Mouse (Mus musculus) c-Kit-positive CD71-positive TER-119-positive erythroid progenitor cells, embryonic 14.5 days (primary cell): ENCODE data around the gene Lix1l.
"Not testable (repeated sequence)": the region's sequence is repeated elsewhere in the genome, so short reads cannot be mapped to it uniquely, and the experiment has no call there.

Experiments used
- DNase-seq: peaks from one replicate; pipeline ENCODE4 v3.0.0-alpha.2; 2013; ENCODE audit warnings: low spot score

Gene Lix1l

GRCm38 (mm10) chr3:96583386-96583785 is 17.6 kb upstream of the Lix1l start:
- no peak for DNase-seq

- DNase-seq, result no peak
Measured at GRCm38 (mm10) chr3:96590657-96591056, 10.3 kb upstream of the Lix1l start.

GRCm38 (mm10) chr3:96593374-96593773 is 7.6 kb upstream of the Lix1l start:
- DNase-seq, result peak; percentile 25

- peak; percentile 93 for DNase-seq
Measured at GRCm38 (mm10) chr3:96593790-96594560, 7.0 kb upstream of the Lix1l start, which contains the start of gene Polr3gl. TSS of gene Polr3gl (minus strand) at chr3:96594181.

- DNase-seq, result no peak
Measured at GRCm38 (mm10) chr3:96594851-96595250, 6.1 kb upstream of the Lix1l start.

- no peak for DNase-seq
Measured at GRCm38 (mm10) chr3:96595661-96596060, 5.3 kb upstream of the Lix1l start.

- no peak for DNase-seq
Measured at GRCm38 (mm10) chr3:96596228-96596707, 4.7 kb upstream of the Lix1l start, which contains the start of gene Ankrd34a. TSS of gene Ankrd34a (plus strand) at chr3:96596636.

GRCm38 (mm10) chr3:96596855-96597254 is 4.1 kb upstream of the Lix1l start:
- DNase-seq, result no peak

- no peak for DNase-seq
Measured at GRCm38 (mm10) chr3:96597435-96597891, 3.5 kb upstream of the Lix1l start.

- no peak for DNase-seq
Measured at GRCm38 (mm10) chr3:96598156-96599068, 2.5 kb upstream of the Lix1l start.

- DNase-seq, result no peak
Measured at GRCm38 (mm10) chr3:96599069-96599393, 1.9 kb upstream of the Lix1l start.

- DNase-seq, result no peak
Measured at GRCm38 (mm10) chr3:96599411-96599810, 1.5 kb upstream of the Lix1l start.

- no peak for DNase-seq
Measured at GRCm38 (mm10) chr3:96601251-96601787, 370 bp downstream of the Lix1l start.

- DNase-seq, result no peak
Measured at GRCm38 (mm10) chr3:96601941-96602703, 1.2 kb downstream of the Lix1l start.

GRCm38 (mm10) chr3:96602704-96603084 is 1.7 kb downstream of the Lix1l start:
- DNase-seq, result no peak

- DNase-seq, result no peak
Measured at GRCm38 (mm10) chr3:96603311-96603710, 2.4 kb downstream of the Lix1l start.

- DNase-seq, result not testable (repeated sequence)
Measured at GRCm38 (mm10) chr3:96606007-96606406, 5.1 kb downstream of the Lix1l start.

- no peak for DNase-seq
Measured at GRCm38 (mm10) chr3:96606618-96607017, 5.7 kb downstream of the Lix1l start.

- no peak for DNase-seq
Measured at GRCm38 (mm10) chr3:96617941-96618340, 17.0 kb downstream of the Lix1l start.

- DNase-seq, result no peak
Measured at GRCm38 (mm10) chr3:96623201-96623600, 22.3 kb downstream of the Lix1l start.

GRCm38 (mm10) chr3:96629729-96630600 is 29.0 kb downstream of the Lix1l start, which contains the start of gene Rbm8a:
TSS of gene Rbm8a (plus strand) at chr3:96629933.
- DNase-seq, result peak; percentile 99
